Mouse (Mus musculus) gastrocnemius, adult 8-10 months (tissue): ENCODE measurements around the gene Abhd12. TPM values are rescaled to one million over a fixed set of nuclear protein-coding genes. Genes with fewer than 3 reads are reported as not detected.
"Not testable (repeated sequence)": the region's sequence is repeated elsewhere in the genome, so short reads cannot be mapped to it uniquely, and the experiment has no call there.

ENCODE experiments used
- DNase-seq, 2 experiments: peaks; one replicate each; pipeline ENCODE4 v3.0.0; 2022; ENCODE audit warnings: low spot score in 2 of 2
- total RNA-seq, 4 experiments: library from RNA; stranded (reverse); gene quantifications; 2 replicates each; pipeline ENCODE4 v1.2.4; 2022

Gene Abhd12
- total RNA-seq = 10 to 100 TPM; 22.0 to 27.5 (median 25.7) TPM

GRCm38 (mm10) chr2:150904272-150904935 is at the start of gene Abhd12:
Gene Abhd12, minus strand, starts transcription at chr2:150904741.
- DNase-seq = peak; percentile 96 to 97

DNA sequence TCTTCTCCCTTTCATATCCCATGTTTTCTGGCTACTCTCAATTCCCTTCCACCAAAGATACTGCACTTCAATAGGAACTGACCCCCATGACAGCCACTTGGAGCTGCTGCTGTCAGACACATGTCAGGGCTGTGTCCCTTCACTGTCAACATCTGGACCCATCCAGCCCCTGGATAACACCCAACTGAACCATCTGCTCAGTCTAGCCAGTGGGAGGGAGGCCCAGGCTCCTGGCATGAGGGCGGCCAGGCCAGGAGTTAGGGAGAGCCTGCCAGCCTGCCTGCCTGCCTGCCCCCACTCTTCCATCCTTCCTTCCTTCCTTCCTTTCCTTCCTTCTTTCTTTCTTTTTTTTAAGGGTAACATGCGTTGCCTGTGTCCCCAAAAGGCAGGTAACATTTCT is 46.7 kb upstream of the Abhd12 start:
- DNase-seq = no peak

- DNase-seq = no peak
Observed at GRCm38 (mm10) chr2:150950056-150950455, 45.5 kb upstream of the Abhd12 start.

- no peak for DNase-seq
Observed at GRCm38 (mm10) chr2:150949652-150950051, 45.1 kb upstream of the Abhd12 start.

- no peak for DNase-seq
Observed at GRCm38 (mm10) chr2:150948786-150949185, 44.2 kb upstream of the Abhd12 start.

DNA sequence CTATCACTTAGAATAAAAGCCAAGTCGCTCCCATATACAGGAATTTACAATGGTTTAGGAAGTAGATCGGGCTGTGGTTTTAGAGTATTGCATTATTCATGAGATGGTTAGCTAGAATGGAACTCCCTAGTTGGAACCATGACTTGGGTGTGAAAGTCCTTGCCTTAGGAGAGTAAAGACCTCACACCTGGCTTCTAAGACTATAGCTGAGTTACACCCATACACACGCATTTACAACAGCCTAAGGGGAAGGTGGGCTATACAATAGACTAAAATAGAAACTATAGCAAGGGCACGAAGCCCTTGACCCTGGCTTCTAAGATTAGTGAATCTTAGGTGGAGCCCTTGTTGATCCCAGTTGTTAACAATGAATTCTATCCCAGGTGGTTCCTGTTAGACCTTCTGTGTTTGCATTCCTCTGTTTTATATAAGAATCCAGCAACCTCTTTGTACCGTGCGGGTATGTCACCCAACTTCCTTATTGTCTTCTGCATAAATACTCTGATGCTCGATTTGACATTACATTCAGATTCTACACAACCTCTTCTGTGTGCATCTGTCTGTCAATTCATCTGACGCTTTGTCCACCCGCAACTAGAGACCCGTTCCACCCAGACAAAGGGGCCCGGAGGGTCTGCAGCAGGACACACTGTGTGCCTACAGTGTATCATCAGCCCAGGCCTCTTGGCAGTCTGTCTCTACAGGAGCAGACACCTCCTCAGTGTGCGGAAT is 43.5 kb upstream of the Abhd12 start:
- DNase-seq = not testable (repeated sequence)

DNA sequence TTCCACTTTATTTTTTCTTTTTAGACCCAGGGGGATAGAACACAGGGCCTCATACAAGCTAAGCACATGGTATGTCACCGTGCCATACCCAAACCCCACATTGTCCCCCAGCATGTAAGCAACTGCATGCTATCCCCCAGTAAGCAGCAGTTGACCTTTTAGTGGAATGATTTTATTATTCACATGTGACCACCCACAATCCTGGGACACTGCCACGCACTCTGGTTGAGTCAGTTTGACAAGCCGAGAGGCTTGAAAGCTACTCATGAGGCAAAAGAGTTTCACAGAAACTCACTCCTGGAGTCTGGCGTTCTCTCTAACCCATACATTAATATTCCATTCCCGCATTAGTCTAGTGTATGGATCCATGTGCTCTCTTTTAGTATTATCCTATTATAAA is 42.8 kb upstream of the Abhd12 start:
- not testable (repeated sequence) for DNase-seq

DNA sequence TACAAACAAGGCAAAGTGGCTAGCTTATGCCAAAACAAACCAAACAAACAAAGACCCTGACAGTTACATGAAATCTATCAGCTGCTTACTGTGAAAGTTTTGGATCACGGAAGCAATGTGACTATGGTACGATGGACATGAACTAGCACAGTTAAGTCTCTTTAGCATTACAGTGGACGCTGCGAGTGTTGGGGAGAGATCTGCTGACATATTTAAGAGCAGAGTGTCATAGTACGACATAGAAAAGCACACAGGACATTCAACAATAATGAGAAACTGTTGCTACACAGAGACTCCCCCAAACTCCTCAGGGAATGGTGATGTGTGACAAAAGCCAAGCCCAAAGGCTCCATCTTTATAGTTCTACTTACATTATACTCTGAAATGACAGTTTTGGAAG is 39.5 kb upstream of the Abhd12 start:
- DNase-seq = no peak

DNA sequence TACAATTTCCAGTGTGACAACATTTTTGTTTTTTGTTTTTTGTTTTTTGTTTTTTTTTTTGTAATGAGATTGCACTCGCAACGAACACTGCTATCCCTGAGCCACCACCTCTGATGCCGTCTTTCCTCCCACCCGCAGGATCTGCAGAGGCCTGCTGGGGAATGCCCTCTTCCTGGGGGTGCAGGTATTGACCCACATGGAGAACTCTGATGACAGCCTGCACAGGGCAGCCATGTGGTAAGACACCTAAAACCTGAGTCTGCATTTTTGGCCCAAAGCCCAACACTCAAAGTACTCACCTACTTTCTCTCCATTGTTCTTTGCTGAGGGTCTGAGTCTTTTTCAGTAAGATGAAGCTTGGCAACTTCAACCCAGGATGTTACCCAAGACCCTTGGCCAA is 30.1 kb upstream of the Abhd12 start:
- no peak for DNase-seq

- DNase-seq = no peak
Observed at GRCm38 (mm10) chr2:150933482-150933881, 28.9 kb upstream of the Abhd12 start.

- DNase-seq = no peak
Observed at GRCm38 (mm10) chr2:150930806-150931205, 26.3 kb upstream of the Abhd12 start.

- no peak for DNase-seq
Observed at GRCm38 (mm10) chr2:150929156-150929555, 24.6 kb upstream of the Abhd12 start.

GRCm38 (mm10) chr2:150927038-150927720 is 22.6 kb upstream of the Abhd12 start:
- no peak for DNase-seq

GRCm38 (mm10) chr2:150923505-150923904 is 19.0 kb upstream of the Abhd12 start:
- no peak for DNase-seq

DNA sequence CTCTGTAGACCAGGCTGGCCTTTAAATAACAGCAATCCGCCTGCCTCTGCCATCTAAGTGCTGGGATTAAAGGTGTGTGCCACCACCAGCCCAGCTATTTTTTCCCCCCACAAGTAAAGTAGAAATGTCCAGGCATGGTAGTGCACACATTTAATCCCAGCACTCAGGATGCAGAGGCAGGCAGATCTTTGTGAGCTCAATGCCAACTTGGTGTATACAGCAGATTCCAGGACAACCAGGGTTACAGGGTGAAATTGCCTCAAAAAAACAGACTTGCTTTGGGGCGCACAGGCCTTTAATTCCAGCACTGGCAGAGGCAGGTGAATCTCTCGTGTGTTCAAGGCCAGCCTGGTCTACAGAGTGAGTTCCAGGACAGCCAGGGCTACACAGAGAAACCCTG is 18.5 kb upstream of the Abhd12 start:
- no peak for DNase-seq

DNA sequence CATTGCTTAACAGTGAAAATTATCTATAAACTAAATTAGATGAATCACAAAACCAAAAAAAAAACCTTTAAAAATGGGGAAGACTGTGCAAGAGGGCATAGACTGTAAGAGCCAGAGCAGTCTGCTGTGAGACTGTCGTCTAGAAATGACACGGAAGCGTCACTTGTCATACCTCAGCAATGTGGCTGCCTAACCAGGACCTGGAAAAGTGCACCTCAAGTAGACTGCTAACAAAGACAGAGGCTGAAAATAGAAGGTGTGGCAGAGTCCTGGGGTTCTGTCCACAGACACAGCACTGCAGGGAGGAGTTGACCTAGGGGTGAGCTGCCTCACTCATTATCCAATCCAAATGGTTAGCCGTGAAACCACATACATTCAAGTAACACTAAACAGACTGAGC is 17.6 kb upstream of the Abhd12 start:
- no peak for DNase-seq

- DNase-seq = no peak
Observed at GRCm38 (mm10) chr2:150921697-150922096, 17.2 kb upstream of the Abhd12 start.

DNA sequence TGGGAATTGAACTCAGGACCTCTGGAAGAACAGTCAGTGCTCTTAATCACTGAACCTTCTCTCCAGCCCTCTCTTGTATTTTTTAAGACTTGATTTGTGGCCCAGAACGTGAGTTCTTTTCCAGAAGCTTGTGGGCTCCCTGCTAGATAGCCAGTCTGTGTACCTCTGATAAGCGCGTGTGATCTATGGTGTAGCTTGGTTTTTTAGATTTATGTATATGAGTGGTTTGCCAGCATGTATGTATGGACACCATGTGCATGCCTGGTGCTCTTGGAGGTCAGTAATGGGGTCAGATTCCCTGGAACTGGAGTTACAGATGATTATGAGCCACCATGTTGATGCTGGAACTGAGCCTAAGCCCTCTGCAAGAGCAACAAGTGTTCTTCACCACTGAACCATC is 16.0 kb upstream of the Abhd12 start:
- DNase-seq = no peak

GRCm38 (mm10) chr2:150918720-150919119 is 14.2 kb upstream of the Abhd12 start:
- no peak for DNase-seq

GRCm38 (mm10) chr2:150915786-150916185 is 11.2 kb upstream of the Abhd12 start:
- no peak for DNase-seq

DNA sequence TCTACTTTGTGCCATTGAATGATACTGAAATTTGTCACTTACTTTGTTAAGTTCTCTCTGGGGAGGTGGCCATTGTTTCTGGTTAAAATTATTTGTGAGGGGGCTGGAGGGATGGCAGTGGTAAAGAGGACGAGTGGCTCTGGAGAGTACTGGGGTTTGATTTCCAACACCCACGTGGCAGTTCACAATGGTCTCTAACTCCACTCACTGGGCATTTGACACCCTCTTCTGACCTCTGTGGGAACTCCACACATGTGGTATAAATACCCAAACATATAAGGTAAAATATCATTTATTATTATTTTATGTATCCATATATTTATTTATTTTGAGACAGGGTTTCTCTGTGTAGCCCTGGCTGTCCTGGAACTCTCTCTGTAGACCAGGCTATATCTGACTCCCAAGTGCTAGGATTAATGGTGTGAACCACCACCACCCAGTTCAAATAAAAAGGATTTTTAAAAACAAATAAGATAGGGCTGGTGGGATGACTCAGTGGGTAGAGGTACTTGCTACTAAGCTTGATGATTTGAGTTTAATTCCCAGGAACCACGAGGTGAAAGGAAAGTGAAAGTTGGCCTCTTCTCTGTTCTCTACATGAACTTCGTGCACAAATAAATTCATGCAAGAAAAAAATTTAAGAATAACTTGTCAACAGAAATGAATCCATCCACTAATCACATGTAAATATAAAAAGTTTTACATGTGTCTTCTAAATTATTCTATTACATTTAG is 10.4 kb upstream of the Abhd12 start:
- no peak for DNase-seq
